Mouse (Mus musculus) left cerebral cortex, adult 11 months (tissue): ENCODE results near the gene Xpot.

Experiments
- DNase-seq: peaks from one replicate; pipeline ENCODE4 v3.0.0; 2022; ENCODE audit warnings: low spot score

Gene Xpot

GRCm38 (mm10) chr10:121626186-121626882 is at the start of gene Xpot:
TSS of gene Xpot (minus strand) at chr10:121626332.
- peak; percentile 96 for DNase-seq

DNA sequence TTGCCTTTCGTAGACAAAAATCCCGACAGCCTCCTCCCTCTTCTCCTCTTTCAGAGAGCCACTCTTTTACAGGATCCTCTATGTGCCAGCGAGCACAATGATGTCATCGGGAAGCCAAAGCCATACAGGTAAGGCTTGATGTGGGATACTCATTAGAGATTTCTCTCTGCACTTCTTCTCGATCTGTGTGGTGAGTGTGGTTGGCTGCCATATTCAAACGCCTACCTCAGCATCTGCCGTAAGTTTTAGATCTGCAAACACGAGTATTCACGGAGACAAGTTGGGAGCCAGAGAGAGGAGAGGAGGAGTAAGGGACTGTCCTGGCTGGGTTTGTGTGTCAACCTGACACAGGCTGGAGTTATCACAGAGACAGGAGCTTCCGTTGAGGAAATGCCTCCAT is 43.0 kb upstream of the Xpot start:
- DNase-seq: no peak

DNA sequence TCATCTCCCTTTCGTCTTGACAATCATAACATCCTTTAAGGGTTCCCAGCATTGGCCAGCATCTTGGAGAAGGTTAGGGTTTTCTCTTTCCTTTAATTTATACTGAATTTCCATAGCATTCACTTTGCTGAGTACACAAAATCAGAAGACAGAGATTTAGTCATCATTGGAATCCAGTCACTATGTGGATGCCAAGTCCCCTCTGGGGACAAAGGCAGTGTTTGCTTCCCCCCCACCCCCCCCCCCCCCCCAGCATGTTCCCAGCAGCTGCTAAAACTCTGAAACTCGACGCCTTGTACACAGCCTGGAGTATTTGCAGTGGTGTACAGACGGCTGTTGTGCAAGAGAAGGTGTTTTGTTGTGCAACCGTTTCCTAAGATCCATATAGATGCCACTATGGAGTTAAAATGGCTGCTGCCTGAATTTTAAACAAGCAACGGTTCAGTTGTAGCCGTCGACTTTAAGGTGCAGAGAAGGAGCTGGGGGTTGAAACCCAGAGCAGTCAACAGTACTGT is 39.6 kb upstream of the Xpot start:
- no peak for DNase-seq

DNA sequence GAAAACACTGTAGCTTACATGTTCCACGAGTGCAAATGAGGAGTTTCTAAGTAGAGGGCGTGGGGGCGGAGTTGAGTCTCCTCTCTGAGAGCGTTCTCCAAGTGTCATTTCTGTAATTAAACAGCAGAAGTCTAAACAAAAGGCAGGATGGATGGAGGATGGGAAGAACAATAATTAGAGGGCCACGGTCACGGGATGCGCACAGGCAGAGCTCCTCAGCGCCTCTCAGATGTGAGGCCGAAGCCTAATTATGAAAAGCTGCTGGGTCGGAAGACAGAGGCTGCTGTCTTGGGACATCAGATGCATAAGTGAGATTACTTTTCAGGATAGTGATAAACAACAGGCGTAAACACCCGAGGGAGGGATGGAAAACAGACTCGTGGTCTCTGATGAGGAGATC is 37.5 kb upstream of the Xpot start:
- DNase-seq: no peak

GRCm38 (mm10) chr10:121662711-121663110 is 36.6 kb upstream of the Xpot start:
- no peak for DNase-seq

DNA sequence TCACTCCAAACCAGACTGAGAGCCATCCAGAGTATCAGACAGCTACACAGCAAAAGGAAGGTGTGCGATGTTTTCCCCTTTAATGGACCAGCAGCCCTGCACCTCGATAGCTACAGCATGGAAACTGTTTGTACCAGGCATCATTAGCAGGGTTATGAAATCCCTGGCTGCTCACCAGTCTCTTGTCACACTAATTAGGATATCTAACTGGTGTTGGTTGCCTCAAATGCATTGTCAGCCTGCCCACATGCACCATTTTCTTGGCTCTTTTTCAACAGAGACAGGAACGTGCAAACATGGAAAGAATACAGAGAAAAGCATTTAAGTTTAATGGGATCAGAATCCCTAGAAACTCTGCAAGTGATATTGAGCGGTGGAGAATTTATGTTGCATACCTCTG is 29.8 kb upstream of the Xpot start:
- DNase-seq: no peak

- DNase-seq: peak; percentile 22
Observed at GRCm38 (mm10) chr10:121653079-121653478, 26.9 kb upstream of the Xpot start.

GRCm38 (mm10) chr10:121646294-121646693 is 20.2 kb upstream of the Xpot start:
- DNase-seq: no peak

- DNase-seq: no peak
Observed at GRCm38 (mm10) chr10:121642054-121642947, 16.2 kb upstream of the Xpot start.

- DNase-seq: no peak
Observed at GRCm38 (mm10) chr10:121641272-121642053, 15.3 kb upstream of the Xpot start, which contains the start of gene D930020B18Rik. TSS of gene D930020B18Rik (plus strand) at chr10:121641588.

- DNase-seq: no peak
Observed at GRCm38 (mm10) chr10:121640944-121641271, 14.8 kb upstream of the Xpot start.

- no peak for DNase-seq
Observed at GRCm38 (mm10) chr10:121640150-121640930, 14.2 kb upstream of the Xpot start.

DNA sequence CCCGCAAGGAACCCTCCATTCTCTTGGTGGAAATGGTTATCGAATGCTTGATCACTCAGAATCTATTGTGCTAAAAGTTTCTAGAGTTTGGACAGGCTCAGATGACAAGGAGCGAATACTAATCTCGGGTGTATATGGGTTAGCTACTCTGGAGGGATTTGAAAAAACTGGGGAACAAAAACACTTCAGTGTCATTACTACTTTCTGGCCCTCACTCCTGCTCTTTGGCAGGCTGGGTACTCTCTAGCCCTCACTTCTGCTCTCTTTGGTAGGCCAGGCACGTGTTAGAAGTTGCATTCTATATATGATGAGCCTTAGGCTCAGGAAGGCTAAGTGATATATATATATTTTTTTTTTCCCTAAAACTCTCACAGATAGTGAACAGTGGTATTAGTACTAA is 13.4 kb upstream of the Xpot start:
- no peak for DNase-seq

GRCm38 (mm10) chr10:121636276-121636675 is 10.1 kb upstream of the Xpot start:
- no peak for DNase-seq

DNA sequence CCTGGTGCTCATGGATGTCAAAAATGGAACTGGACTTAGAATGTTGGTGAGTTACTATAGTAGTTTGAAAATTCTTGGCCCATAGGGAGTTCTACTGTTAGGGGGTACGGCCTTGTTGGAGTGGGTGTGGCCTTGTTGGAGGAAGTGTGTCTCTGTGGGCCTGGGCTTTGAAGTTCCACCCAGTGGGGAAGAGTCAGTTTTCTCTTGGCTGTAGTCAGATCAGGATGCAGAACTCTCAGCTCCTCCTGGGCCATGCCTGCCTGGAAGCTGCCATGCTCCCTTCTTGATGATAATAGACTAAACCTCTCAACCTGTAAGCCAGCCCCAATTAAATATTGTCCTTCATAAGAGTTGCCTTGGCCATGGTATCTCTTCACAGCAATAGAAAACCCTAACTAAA is 8.0 kb upstream of the Xpot start:
- DNase-seq: no peak

GRCm38 (mm10) chr10:121628561-121629040 is 2.5 kb upstream of the Xpot start:
- DNase-seq: no peak

- no peak for DNase-seq
Observed at GRCm38 (mm10) chr10:121627216-121627852, 1.2 kb upstream of the Xpot start.

DNA sequence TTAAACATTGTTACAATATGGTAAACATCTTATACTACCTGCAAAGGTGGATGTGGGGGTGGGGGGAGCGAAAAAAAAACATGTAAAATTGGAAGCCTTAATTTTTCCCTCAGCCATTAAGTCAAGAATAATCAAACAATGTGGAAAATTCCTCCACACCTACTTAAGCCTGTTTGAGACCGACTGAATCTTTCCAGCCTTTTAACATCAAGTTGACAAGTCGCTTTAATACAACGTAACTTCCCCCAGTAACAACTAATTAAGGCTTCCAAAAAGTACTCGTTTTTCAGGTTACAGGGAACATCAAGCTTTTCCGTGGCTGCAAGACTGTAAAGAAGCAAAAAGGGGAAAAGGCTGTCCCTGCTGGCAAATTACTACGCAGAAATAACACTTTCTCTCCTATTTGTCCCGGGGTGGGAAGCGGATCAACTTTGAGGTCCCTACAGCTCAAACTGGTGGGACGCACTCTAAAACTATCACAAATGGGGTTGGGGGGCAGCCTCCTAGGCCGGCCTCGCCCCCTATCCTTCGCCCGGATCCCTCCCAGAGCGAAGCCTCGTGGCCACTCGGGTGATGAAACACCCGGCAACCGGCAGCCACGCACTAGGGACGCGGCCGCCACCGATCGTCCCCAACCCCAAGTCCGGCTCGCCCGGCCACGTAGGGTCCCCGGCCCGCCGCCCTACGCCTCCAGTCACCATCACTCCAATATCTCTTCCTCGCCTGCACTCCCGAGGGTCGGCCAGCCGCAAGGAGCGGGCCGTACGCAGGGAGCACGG is 536 bp downstream of the Xpot start:
- no peak for DNase-seq

GRCm38 (mm10) chr10:121625006-121625405 is 1.1 kb downstream of the Xpot start:
- DNase-seq: no peak

GRCm38 (mm10) chr10:121623670-121624069 is 2.5 kb downstream of the Xpot start:
- DNase-seq: no peak
